In genomic region chr5:149031199-149031750, GRCm38 (mm10) we compare ENCODE assay signal across 7 mouse cellular contexts. TPM values are rescaled to one million over a fixed set of nuclear protein-coding genes. Genes with fewer than 3 reads are reported as not detected.
DNase-seq lines count a peak whose midpoint lies in the region; ATAC-seq lines count a peak whose summit lies in the region.

No protein-coding gene starts in this region.

- ATAC-seq in hindbrain, embryonic 14.5 days (ENCODE audit: low FRiP score): peak; percentile 77
- ATAC-seq in megakaryocyte-erythroid progenitor cell, adult 5-6 weeks (replicated peaks; ENCODE audit: low FRiP score, low TSS enrichment, poor library complexity, severe bottlenecking): peak; percentile 84

- intact Hi-C loops in left cerebral cortex, postnatal 36 days (cut with DNase I): no loop called here

- no peaks in the 10 kb centered on the region for H3K36me3 ChIP-seq in hindbrain, embryonic 14.5 days (replicated peaks; ENCODE audit: control insufficient read depth, insufficient read depth)

- peak; percentile 63 for DNase-seq in R1 (ENCODE audit: low read depth, low spot score)
- DNase-seq in cerebellum, postnatal 10 days: peak; percentile 82 to 87
- DNase-seq in gastrocnemius, adult 18-20 months (ENCODE audit: low spot score): peak; percentile 72
- DNase-seq in hindbrain, embryonic 14.5 days (ENCODE audit: low spot score): peak; percentile 74
- peak; percentile 56 to 61 for DNase-seq in left cerebral cortex, postnatal 36 days (ENCODE audit: low spot score in 2 of 2)
- DNase-seq in right cerebral cortex, postnatal 14 days: peak; percentile 39

- no peaks in the 10 kb centered on the region for H3K27me3 ChIP-seq in hindbrain, embryonic 14.5 days (ENCODE audit: control insufficient read depth, insufficient read depth, low read length)

- H3K4me2 ChIP-seq in hindbrain, embryonic 14.5 days (replicated peaks): peak overlapping the region; percentile 51

- peak overlapping the region; percentile 24 for H3K4me3 ChIP-seq in hindbrain, embryonic 14.5 days (replicated peaks; ENCODE audit: low read length)

- peak overlapping the region; percentile 81 for H3K27ac ChIP-seq in hindbrain, embryonic 14.5 days

- 1% methylated on average over 30 of the region's 30 CpGs for WGBS in hindbrain, embryonic 14.5 days

- H3K4me1 ChIP-seq in hindbrain, embryonic 14.5 days (replicated peaks; ENCODE audit: control insufficient read depth, insufficient read depth, low read length): peaks cover 9% of the 10 kb centered on the region; the same call in 1 of the 2 replicates

- H3K9me3 ChIP-seq in hindbrain, embryonic 14.5 days (ENCODE audit: control insufficient read depth, low read length): no peaks in the 10 kb centered on the region

- peak overlapping the region; percentile 67 for H3K9ac ChIP-seq in hindbrain, embryonic 14.5 days

RNA-seq across cellular contexts. Expression of gene Gm42791, which starts 36.3 kb away (rescaled TPM):
- total RNA-seq in gastrocnemius, adult 18-20 months (2021): 1 to 10 TPM; 2.1 to 5.3 TPM
- 0.33 and 2.6 TPM in 2 replicates for polyA plus RNA-seq in hindbrain, embryonic 14.5 days (2014; fragmentation: Nextera tagmentation; extraction: Ambion mirVana)
- 10 to 100 TPM; 14.8 to 36.1 TPM for total RNA-seq in left cerebral cortex, postnatal 36 days (2021)
- total RNA-seq in megakaryocyte-erythroid progenitor cell, adult 5-6 weeks (2014; fragmentation: Nextera tagmentation): 12.5 TPM in 1 of 2 replicates, not detected in the other
- total RNA-seq in megakaryocyte-erythroid progenitor cell, adult 5-6 weeks (2017): 7.8 and 10.8 TPM in 2 replicates

Comparison
In these comparisons a context has a peak if more than half of its experiments do, and no peak if none do; other contexts are left out.
1. Peak in every context shown above with its lines: DNase-seq, ATAC-seq, H3K4me3 ChIP-seq and H3K27ac ChIP-seq.